Mouse (Mus musculus): Measurements from ENCODE around the gene Nsg1. TPM values are rescaled to one million over a fixed set of nuclear protein-coding genes. Genes with fewer than 3 reads are reported as not detected.

Gene Nsg1
- polyA plus RNA-seq (2014; fragmentation: Illumina TruSeq; extraction: RNeasy Lipid Tissue Mini Kit (QIAGEN cat#74804)), result 8.1 TPM

GRCm38 (mm10) chr5:38159634-38160413, at the start of gene Nsg1:
Nsg1 (minus strand) TSS chr5:38159907.

Other genes with a start within 250 kb of the Nsg1 start
- gene Stx18, start 121.2 kb downstream of the Nsg1 start, polyA plus RNA-seq (2014; fragmentation: Illumina TruSeq; extraction: RNeasy Lipid Tissue Mini Kit (QIAGEN cat#74804)), result 50.5 TPM
- 2.2 TPM for gene Zbtb49, start 60.5 kb upstream of the Nsg1 start, polyA plus RNA-seq (2014; fragmentation: Illumina TruSeq; extraction: RNeasy Lipid Tissue Mini Kit (QIAGEN cat#74804))
- 65.0 TPM for gene Lyar, start 60.6 kb upstream of the Nsg1 start, polyA plus RNA-seq (2014; fragmentation: Illumina TruSeq; extraction: RNeasy Lipid Tissue Mini Kit (QIAGEN cat#74804))
- gene Tmem128, start 100.3 kb upstream of the Nsg1 start, polyA plus RNA-seq (2014; fragmentation: Illumina TruSeq; extraction: RNeasy Lipid Tissue Mini Kit (QIAGEN cat#74804)), result 74.3 TPM
- gene Otop1, start 116.1 kb upstream of the Nsg1 start, polyA plus RNA-seq (2014; fragmentation: Illumina TruSeq; extraction: RNeasy Lipid Tissue Mini Kit (QIAGEN cat#74804)), result 0.80 TPM
- not detected for gene Drd5, start 159.5 kb upstream of the Nsg1 start, polyA plus RNA-seq (2014; fragmentation: Illumina TruSeq; extraction: RNeasy Lipid Tissue Mini Kit (QIAGEN cat#74804))